Mouse (Mus musculus) lung, embryonic 16.5 days (tissue): Measurements from ENCODE around the gene Snrk. TPM values are rescaled to one million over a fixed set of nuclear protein-coding genes. Genes with fewer than 3 reads are reported as not detected.

Experiments
- polyA plus RNA-seq: library from polyadenylated mRNA; unstranded; fragments of >200 nt; fragmentation: Nextera tagmentation; extraction: Ambion mirVana; gene quantifications from 2 replicates; pipeline ENCODE4 v1.2.1, GENCODE M21; 2015

Gene Snrk
- polyA plus RNA-seq, 1 experiment from 2014 or later = 93.3 TPM

Other genes starting within 250 kb of the Snrk start
- gene Ackr2, start 218.9 kb upstream of the Snrk start, polyA plus RNA-seq = 1.6 and 2.9 TPM in 2 replicates
- 0.28 TPM in 1 of 2 replicates, not detected in the other for gene Cyp8b1, start 201.0 kb upstream of the Snrk start, polyA plus RNA-seq
- gene Fam198a, start 166.3 kb upstream of the Snrk start, polyA plus RNA-seq = 2.4 and 2.7 TPM in 2 replicates
- gene Pomgnt2, start 120.2 kb upstream of the Snrk start, polyA plus RNA-seq = 11.5 and 12.1 TPM in 2 replicates
- gene Ano10, start 177.2 kb downstream of the Snrk start, polyA plus RNA-seq = 31.8 and 36.5 TPM in 2 replicates
- 29.5 and 29.9 TPM in 2 replicates for gene Abhd5, start 234.3 kb downstream of the Snrk start, polyA plus RNA-seq